Mouse (Mus musculus) MEL (cell line): ENCODE measurements around the gene Shcbp1l.

Source experiments
- CTCF ChIP-seq, 3 experiments: IDR thresholded peaks in 2 of 3; conservative IDR thresholded peaks in 1 of 3; 2 replicates each; pipeline ENCODE4 v1.5.1; 2011 to 2012; ENCODE audit warnings: low read length in 3 of 3, low read depth in 2 of 3, mild to moderate bottlenecking in 2 of 3, improper control_type of control experiment in 1 of 3, inconsistent platforms in 1 of 3, mixed read lengths in 1 of 3, moderate library complexity in 1 of 3; ENCODE audit not compliant: control insufficient read depth in 1 of 3, insufficient read depth in 1 of 3, poor library complexity in 1 of 3, severe bottlenecking in 1 of 3
- ETS1 ChIP-seq: IDR thresholded peaks from 2 replicates; pipeline ENCODE4 v1.6.1; 2012; ENCODE audit warnings: low read depth, mild to moderate bottlenecking, inconsistent platforms, low read length, improper control_type of control experiment, moderate library complexity
- HCFC1 ChIP-seq: IDR thresholded peaks from 2 replicates; pipeline ENCODE4 v1.6.1; 2012; ENCODE audit warnings: low read depth, mild to moderate bottlenecking, inconsistent platforms, low read length, improper control_type of control experiment, moderate library complexity
- MXI1 ChIP-seq: IDR thresholded peaks from 2 replicates; pipeline ENCODE4 v1.6.1; 2011; ENCODE audit warnings: mild to moderate bottlenecking, low read depth, low read length, improper control_type of control experiment
- POLR2A ChIP-seq, 2 experiments: IDR thresholded peaks; 2 replicates each; pipeline ENCODE4 v1.6.1; 2011 to 2012; ENCODE audit warnings: low read length in 2 of 2, mild to moderate bottlenecking in 2 of 2, control low read depth in 1 of 2, improper control_type of control experiment in 1 of 2, low read depth in 1 of 2, moderate library complexity in 1 of 2; ENCODE audit not compliant: control insufficient read depth in 1 of 2, insufficient read depth in 1 of 2, poor library complexity in 1 of 2
- POLR2AphosphoS2 ChIP-seq: IDR thresholded peaks from 2 replicates; pipeline ENCODE4 v1.6.1; 2011; ENCODE audit warnings: low read length, improper control_type of control experiment

DNA sequence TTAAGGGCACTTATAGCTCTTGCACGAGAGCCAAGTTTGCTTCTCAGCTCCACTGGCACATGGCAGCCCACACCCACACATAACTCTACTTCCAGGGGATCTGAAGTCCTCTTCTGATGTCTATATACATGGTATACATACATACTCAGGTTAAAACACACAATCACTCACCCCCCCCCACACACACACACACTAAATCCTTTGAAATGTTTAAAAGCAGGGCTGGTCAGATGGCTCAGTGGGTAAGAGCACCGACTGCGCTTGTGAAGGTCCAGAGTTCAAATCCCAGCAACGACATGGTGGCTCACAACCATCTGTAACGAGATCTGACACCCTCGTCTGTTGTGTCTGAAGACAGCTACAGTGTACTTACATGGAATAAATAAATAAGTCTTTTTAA lies 13.2 kb upstream of the Shcbp1l start:
- TF ChIP-seq POLR2A (IDR thresholded peaks at IDR 0.05; ENCODE audit: control insufficient read depth in 1 of 2, insufficient read depth in 1 of 2, low read depth in 1 of 2, low read length in 2 of 2, poor library complexity in 1 of 2), result no peak
- TF ChIP-seq POLR2AphosphoS2, result no peak
- no peak for TF ChIP-seq CTCF (IDR thresholded peaks at IDR 0.05 in 2 of 3, conservative IDR thresholded peaks at IDR 0.05 in 1 of 3; ENCODE audit: control insufficient read depth in 1 of 3, insufficient read depth in 1 of 3, low read depth in 2 of 3, low read length in 3 of 3, poor library complexity in 1 of 3, severe bottlenecking in 1 of 3)
- no peak for TF ChIP-seq MXI1
- no peak for TF ChIP-seq HCFC1
- TF ChIP-seq ETS1, result no peak
